Mouse (Mus musculus) lung, adult 18-20 months (tissue): ENCODE data around the gene Pmepa1.

ENCODE experiments used
- DNase-seq, 2 experiments: peaks; one replicate each; pipeline ENCODE4 v3.0.0; 2022; ENCODE audit warnings: mixed read lengths in 2 of 2

Gene Pmepa1

GRCm38 (mm10) chr2:173276409-173276808, at the start of gene Pmepa1:
TSS of gene Pmepa1 (minus strand) at chr2:173276533.
- DNase-seq, result peak; percentile 90 to 94

GRCm38 (mm10) chr2:173321754-173322153, 45.4 kb upstream of the Pmepa1 start:
- peak in 1 of 2 experiments; percentile 13 for DNase-seq

- DNase-seq, result no peak
Observed at GRCm38 (mm10) chr2:173321194-173321593, 44.9 kb upstream of the Pmepa1 start.

- DNase-seq, result no peak
Observed at GRCm38 (mm10) chr2:173314291-173314690, 38.0 kb upstream of the Pmepa1 start.

GRCm38 (mm10) chr2:173308486-173308885, 32.2 kb upstream of the Pmepa1 start:
- no peak for DNase-seq

GRCm38 (mm10) chr2:173307984-173308383, 31.7 kb upstream of the Pmepa1 start:
- no peak for DNase-seq

- DNase-seq, result no peak
Observed at GRCm38 (mm10) chr2:173307561-173307960, 31.2 kb upstream of the Pmepa1 start.

- DNase-seq, result peak; percentile 33 to 46
Observed at GRCm38 (mm10) chr2:173306734-173307525, 30.6 kb upstream of the Pmepa1 start.

GRCm38 (mm10) chr2:173305011-173305410, 28.7 kb upstream of the Pmepa1 start:
- no peak for DNase-seq

GRCm38 (mm10) chr2:173300663-173301630, 24.6 kb upstream of the Pmepa1 start:
- DNase-seq, result no peak

- DNase-seq, result no peak
Observed at GRCm38 (mm10) chr2:173296408-173296807, 20.1 kb upstream of the Pmepa1 start.

GRCm38 (mm10) chr2:173293042-173293441, 16.7 kb upstream of the Pmepa1 start:
- DNase-seq, result no peak

GRCm38 (mm10) chr2:173292551-173292950, 16.2 kb upstream of the Pmepa1 start:
- no peak for DNase-seq

- no peak for DNase-seq
Observed at GRCm38 (mm10) chr2:173290981-173291380, 14.6 kb upstream of the Pmepa1 start.

- peak; percentile 40 to 61 for DNase-seq
Observed at GRCm38 (mm10) chr2:173289928-173290327, 13.6 kb upstream of the Pmepa1 start.

- no peak for DNase-seq
Observed at GRCm38 (mm10) chr2:173285816-173286538, 9.6 kb upstream of the Pmepa1 start.

GRCm38 (mm10) chr2:173284771-173285170, 8.4 kb upstream of the Pmepa1 start:
- DNase-seq, result no peak

GRCm38 (mm10) chr2:173282191-173282590, 5.9 kb upstream of the Pmepa1 start:
- no peak for DNase-seq

- DNase-seq, result peak; percentile 65 to 82
Observed at GRCm38 (mm10) chr2:173281021-173281937, 4.9 kb upstream of the Pmepa1 start.

- DNase-seq, result no peak
Observed at GRCm38 (mm10) chr2:173278846-173279580, 2.7 kb upstream of the Pmepa1 start.

GRCm38 (mm10) chr2:173276859-173277258, 526 bp upstream of the Pmepa1 start:
- DNase-seq, result peak in 1 of 2 experiments; percentile 39
